Mouse (Mus musculus) liver, embryonic 14.5 days (tissue): ENCODE results near the gene Tspan12.

Source experiments
- CTCF ChIP-seq: IDR thresholded peaks from 2 replicates; pipeline ENCODE4 v1.5.1; 2016; ENCODE audit warnings: antibody characterized with exemption, low read depth, control low read depth
- EP300 ChIP-seq: IDR thresholded peaks from 2 replicates; pipeline ENCODE4 v1.6.1; 2016; ENCODE audit warnings: antibody characterized with exemption, low read depth

GRCm38 (mm10) chr6:21787274-21787673, 65.0 kb downstream of the Tspan12 start:
- TF ChIP-seq EP300, result peak; percentile 78
- TF ChIP-seq CTCF, result no peak
